Mouse (Mus musculus) kidney, adult 2 months (tissue): ENCODE measurements around the gene Tsfm.

Experiments used
- CTCF ChIP-seq: fragments of 200-500 bp; conservative IDR thresholded peaks from 2 replicates; pipeline ENCODE4 v1.5.1; 2011; ENCODE audit warnings: low read depth, mild to moderate bottlenecking, control low read depth, low read length, moderate library complexity, mixed read lengths; ENCODE audit not compliant: insufficient read depth, insufficient read length
- POLR2A ChIP-seq: fragments of 200-500 bp; IDR thresholded peaks from one replicate; pipeline ENCODE4 v1.6.1; 2011; ENCODE audit warnings: low read depth, low read length, control low read depth

- no peak for TF ChIP-seq POLR2A
- TF ChIP-seq CTCF = no peak
These were observed 51.5 kb downstream of the Tsfm start for GRCm38 (mm10) chr10:126979121-126979635.
